Mouse (Mus musculus) brain, embryonic 14.5 days (tissue): ENCODE results near the gene Kat6b.

Experiments used
- CTCF ChIP-seq: fragments of 200-500 bp; IDR thresholded peaks from 2 replicates; pipeline ENCODE4 v1.5.1; 2012; ENCODE audit warnings: inconsistent platforms, mild to moderate bottlenecking, moderate library complexity, borderline replicate concordance; ENCODE audit not compliant: insufficient read depth, insufficient read length; ENCODE audit errors: extremely low read depth
- POLR2A ChIP-seq: fragments of 200-500 bp; IDR thresholded peaks from 2 replicates; pipeline ENCODE4 v1.6.1; 2012; ENCODE audit warnings: mild to moderate bottlenecking, inconsistent platforms, borderline replicate concordance; ENCODE audit not compliant: poor library complexity, insufficient read depth, insufficient read length, severe bottlenecking; ENCODE audit errors: extremely low read depth

DNA sequence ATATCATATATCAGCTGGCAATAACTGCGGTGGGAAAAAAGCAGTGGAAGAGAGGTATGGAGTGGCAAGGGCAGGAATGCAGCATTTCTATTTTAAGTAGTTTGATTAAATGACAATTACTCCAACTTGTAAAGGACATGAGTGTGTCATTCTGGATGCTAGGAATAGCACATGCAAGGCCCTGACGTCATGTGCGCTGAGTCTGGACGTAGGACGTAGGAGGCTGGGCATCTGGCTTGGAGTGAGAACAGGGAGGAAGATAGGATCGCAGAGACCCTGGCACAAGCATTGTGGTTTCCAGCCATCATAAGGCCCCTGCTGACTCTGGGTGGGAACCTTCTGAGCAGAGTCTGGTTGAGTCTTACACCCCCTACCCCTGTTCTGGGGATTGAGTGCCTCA is 101.8 kb downstream of the Kat6b start:
- TF ChIP-seq POLR2A = no peak
- no peak for TF ChIP-seq CTCF
